Mouse (Mus musculus) spleen, adult 2 months (tissue): ENCODE measurements around the gene Ube2j1. TPM values are rescaled to one million over a fixed set of nuclear protein-coding genes. Genes with fewer than 3 reads are reported as not detected.

Source experiments
- DNase-seq, 2 experiments: peaks; one replicate each; pipeline versions ENCODE4 v3.0.0 to v3.0.0-alpha.2; 2012 to 2021; ENCODE audit warnings: low spot score in 2 of 2, low read depth in 1 of 2
- H3K27ac ChIP-seq: fragments of 200-500 bp; 2 replicates; pipeline ENCODE4 v1.5.1; 2012; ENCODE audit warnings: low read length, inconsistent platforms; ENCODE audit not compliant: insufficient read depth
- H3K27me3 ChIP-seq: fragments of 200-500 bp; 2 replicates; pipeline ENCODE4 v1.6.1; 2012; ENCODE audit warnings: mild to moderate bottlenecking, moderate library complexity, low read length, inconsistent platforms; ENCODE audit not compliant: control insufficient read depth, insufficient read depth
- H3K36me3 ChIP-seq: fragments of 200-500 bp; 2 replicates; pipeline ENCODE4 v1.6.1; 2012; ENCODE audit warnings: mild to moderate bottlenecking, low read length, inconsistent platforms; ENCODE audit not compliant: control insufficient read depth, insufficient read depth
- H3K4me1 ChIP-seq: fragments of 200-500 bp; 2 replicates; pipeline ENCODE4 v1.6.1; 2011; ENCODE audit warnings: inconsistent platforms; ENCODE audit not compliant: control insufficient read depth, insufficient read depth, insufficient read length
- H3K4me3 ChIP-seq: fragments of 200-500 bp; 2 replicates; pipeline ENCODE4 v1.5.1; 2011; ENCODE audit warnings: mild to moderate bottlenecking, inconsistent platforms; ENCODE audit not compliant: insufficient read depth, insufficient read length; ENCODE audit errors: extremely low read depth
- CTCF ChIP-seq: fragments of 200-500 bp; IDR thresholded peaks from 2 replicates; pipeline ENCODE4 v1.5.1; 2011; ENCODE audit warnings: mild to moderate bottlenecking, inconsistent platforms; ENCODE audit not compliant: insufficient read depth, insufficient read length, insufficient replicate concordance; ENCODE audit errors: extremely low read depth
- POLR2A ChIP-seq: fragments of 200-500 bp; IDR thresholded peaks from 2 replicates; pipeline ENCODE4 v1.6.1; 2011; ENCODE audit warnings: low read depth, low read length, inconsistent platforms
- WGBS: fragments of 180-500 bp; shearing (Covaris S2); methylation state at CpG from one replicate; pipeline ENCODE4 v1.1.7; 2018; 5-methylcytosine and 5-hydroxymethylcytosine counted together
- polyA plus RNA-seq: library from polyadenylated mRNA; depleted of rRNA; stranded (reverse); fragments of >200 nt; gene quantifications from 2 replicates; pipeline ENCODE4 v1.2.3, GENCODE M21; 2012

Ube2j1 gene
- polyA plus RNA-seq, 1 experiment = 15.0 TPM

GRCm38 (mm10) chr4:32984801-32985675 is 46.2 kb upstream of the Ube2j1 start:
- peaks cover 11% of the 10 kb centered on the region for H3K4me1 ChIP-seq
- peaks cover 7% of the 10 kb centered on the region; the same call in 1 of the 2 replicates for H3K27me3 ChIP-seq

GRCm38 (mm10) chr4:32985684-32986083 is 45.5 kb upstream of the Ube2j1 start:
- Histone ChIP-seq H3K4me1 (peaks cover 11% of the 10 kb centered on the region), H3K36me3 (no peaks in the 10 kb centered on the region), H3K27me3 (peaks cover 7% of the 10 kb centered on the region; the same call in 1 of the 2 replicates), H3K4me3 (no peak overlapping the region), H3K27ac (no peak overlapping the region)
- 68% methylated on average over 3 of the region's 3 CpGs for WGBS
- TF ChIP-seq CTCF = no peak
- no peak for TF ChIP-seq POLR2A
- DNase-seq = no peak

More at GRCm38 (mm10) chr4:32984801-32985675, 46.2 kb upstream of the Ube2j1 start:
- Histone ChIP-seq H3K36me3 (no peaks in the 10 kb centered on the region), H3K4me3 (no peak overlapping the region), H3K27ac (no peak overlapping the region)
- WGBS = 57% methylated on average over 13 of the region's 13 CpGs
- DNase-seq = no peak
- TF ChIP-seq POLR2A = no peak
- no peak for TF ChIP-seq CTCF

- DNase-seq = no peak
- Histone ChIP-seq H3K27ac (peak overlapping the region; percentile 3; the same call in 1 of the 2 replicates), H3K27me3 (peaks cover 7% of the 10 kb centered on the region; the same call in 1 of the 2 replicates), H3K36me3 (no peaks in the 10 kb centered on the region), H3K4me1 (peaks cover 11% of the 10 kb centered on the region), H3K4me3 (no peak overlapping the region)
- 51% methylated on average over 3 of the region's 3 CpGs for WGBS
- TF ChIP-seq POLR2A = no peak
- no peak for TF ChIP-seq CTCF
These were observed 44.2 kb upstream of the Ube2j1 start for GRCm38 (mm10) chr4:32987006-32987405.

DNA sequence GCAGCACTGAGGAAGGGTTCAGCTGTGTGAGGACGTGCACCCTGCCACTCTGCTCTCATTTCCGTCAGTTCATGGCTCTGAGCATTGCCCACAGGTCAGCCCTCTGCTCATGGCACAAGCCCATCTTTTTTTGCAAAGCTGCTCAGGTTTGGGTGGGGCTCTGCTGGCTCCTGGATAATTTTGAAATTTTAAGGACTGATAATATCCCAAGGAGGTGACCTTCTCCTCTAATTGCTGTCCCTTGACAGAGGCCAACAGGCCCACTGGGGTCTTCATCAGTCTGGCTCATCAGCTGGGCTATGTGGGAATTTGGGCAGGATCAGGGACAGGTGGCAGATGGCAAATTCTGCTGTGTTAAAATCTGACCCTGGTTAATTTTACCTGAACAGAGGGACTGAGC is 41.9 kb upstream of the Ube2j1 start:
- Histone ChIP-seq H3K4me1 (peaks cover 3% of the 10 kb centered on the region; the same call in 1 of the 2 replicates), H3K36me3 (no peaks in the 10 kb centered on the region), H3K4me3 (no peak overlapping the region), H3K27ac (no peak overlapping the region), H3K27me3 (no peaks in the 10 kb centered on the region)
- no peak for DNase-seq
- 93% methylated on average over 2 of the region's 2 CpGs for WGBS
- TF ChIP-seq CTCF (no peak), POLR2A (no peak)

DNA sequence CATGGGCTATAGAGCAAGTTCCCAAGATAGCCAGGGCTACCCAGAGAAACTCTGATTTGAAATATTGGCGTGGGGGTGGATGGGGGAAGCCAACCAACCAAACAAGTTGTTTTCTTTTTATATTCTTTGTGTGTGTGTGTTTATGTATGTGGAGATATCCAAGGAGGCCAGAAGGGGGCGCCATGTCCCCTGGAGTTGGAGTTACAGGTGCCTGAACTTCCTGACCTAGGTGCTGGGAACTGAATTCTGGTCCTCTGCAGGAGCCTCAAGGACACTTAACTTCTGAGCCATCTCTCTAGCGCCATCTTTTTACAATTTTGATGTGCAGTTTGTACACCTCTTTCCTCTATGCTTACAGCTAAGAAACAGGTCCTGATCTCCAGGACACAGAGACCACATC is 37.0 kb upstream of the Ube2j1 start:
- TF ChIP-seq POLR2A = no peak
- TF ChIP-seq CTCF = no peak
- H3K27ac ChIP-seq = no peak overlapping the region
- H3K27me3 ChIP-seq = no peaks in the 10 kb centered on the region
- H3K4me1 ChIP-seq = no peaks in the 10 kb centered on the region
- no peaks in the 10 kb centered on the region for H3K36me3 ChIP-seq
- WGBS = 76% methylated on average over 3 of the region's 3 CpGs
- no peak for DNase-seq
- H3K4me3 ChIP-seq = no peak overlapping the region

DNA sequence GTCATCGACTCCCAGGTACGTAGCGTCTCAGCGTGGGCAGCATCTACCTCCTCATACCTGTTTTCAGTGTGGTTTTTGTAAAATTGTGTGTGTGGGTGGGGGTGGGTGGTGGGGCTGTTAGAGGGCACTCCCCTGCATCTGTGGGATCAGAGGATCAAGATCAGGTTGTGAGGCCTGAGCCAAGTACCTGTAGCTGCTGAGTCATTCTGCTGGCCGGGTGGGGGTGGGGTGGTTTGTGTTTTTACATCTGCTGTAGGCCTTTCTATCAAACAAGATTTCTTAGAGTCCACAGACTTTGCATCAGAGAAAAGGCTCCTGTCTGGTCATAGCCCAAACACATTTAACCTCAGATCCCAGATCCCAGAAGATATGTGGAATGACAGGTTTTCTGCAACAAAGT is 35.1 kb upstream of the Ube2j1 start:
- no peak overlapping the region for H3K27ac ChIP-seq
- no peaks in the 10 kb centered on the region for H3K36me3 ChIP-seq
- TF ChIP-seq CTCF = no peak
- no peak for TF ChIP-seq POLR2A
- H3K4me3 ChIP-seq = no peak overlapping the region
- H3K4me1 ChIP-seq = no peaks in the 10 kb centered on the region
- no peak for DNase-seq
- WGBS = 93% methylated on average over 5 of the region's 5 CpGs
- H3K27me3 ChIP-seq = no peaks in the 10 kb centered on the region

DNA sequence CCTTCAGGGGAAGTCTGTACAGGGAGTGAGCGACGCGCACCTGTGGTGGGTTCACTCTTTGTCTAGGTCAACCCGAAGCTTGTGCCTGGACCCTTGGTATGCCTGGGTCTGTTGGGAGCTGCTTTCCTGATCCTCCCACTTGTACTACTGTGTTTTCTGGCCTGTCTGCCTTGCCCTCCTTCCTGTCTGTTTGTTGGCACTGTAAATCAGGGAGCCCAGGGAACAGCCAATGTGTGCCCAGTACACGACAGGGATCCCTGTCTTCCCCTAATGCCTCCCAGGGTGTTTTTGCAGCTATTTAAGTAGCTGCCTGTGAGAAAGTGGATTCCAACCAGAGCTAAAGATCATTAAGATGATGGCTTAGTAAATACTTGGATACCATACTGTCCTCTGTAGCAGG is 33.6 kb upstream of the Ube2j1 start:
- no peaks in the 10 kb centered on the region for H3K27me3 ChIP-seq
- whole genome bisulfite sequencing = 91% methylated on average over 5 of the region's 5 CpGs
- no peak for TF ChIP-seq POLR2A
- TF ChIP-seq CTCF = no peak
- H3K4me3 ChIP-seq = no peak overlapping the region
- H3K27ac ChIP-seq = no peak overlapping the region
- no peak for DNase-seq
- H3K36me3 ChIP-seq = no peaks in the 10 kb centered on the region
- no peaks in the 10 kb centered on the region for H3K4me1 ChIP-seq
